Mouse (Mus musculus): ENCODE data around the gene Meaf6.

GRCm38 (mm10) chr4:125138321-125138720 is 53.4 kb downstream of the Meaf6 start:
- TF ChIP-seq CTCF (IDR thresholded peaks at IDR 0.05; ENCODE audit: low read depth, low read length) (no peak), POLR2A (IDR thresholded peaks at IDR 0.05; ENCODE audit: insufficient read depth, low read length) (no peak), EP300 (IDR thresholded peaks at IDR 0.05; ENCODE audit: insufficient read depth, low read depth, low read length) (no peak)

Data from ES-Bruce4 (cell line).